Mouse (Mus musculus): ENCODE measurements at regions not wholly inside any gene's neighbourhood (a gene's known extent, or its start where the extent isn't known, plus 50 kb on each side); places are given as distances from the start of the nearest gene placed in this dataset.

- intact Hi-C loops (cut with DNase I): no loop called here
Measured at GRCm38 (mm10) chr13:31465711-31466110, 90.2 kb upstream of the Foxq1 start.

GRCm38 (mm10) chr13:31468131-31468530 lies 87.8 kb upstream of the Foxq1 start:
- DNase-seq (ENCODE audit: low spot score in 2 of 2): no peak
- intact Hi-C loops (cut with DNase I): no loop called here

More at GRCm38 (mm10) chr13:31465711-31466110, 90.2 kb upstream of the Foxq1 start:
- DNase-seq (ENCODE audit: low spot score in 2 of 2): no peak

- intact Hi-C loops (cut with DNase I): no loop called here
- DNase-seq (ENCODE audit: low spot score in 2 of 2): no peak
Measured at GRCm38 (mm10) chr13:31468983-31469382, 87.0 kb upstream of the Foxq1 start.

GRCm38 (mm10) chr13:31472366-31472765 lies 83.6 kb upstream of the Foxq1 start:
- peak in 1 of 2 experiments; percentile 4 for DNase-seq (ENCODE audit: low spot score in 2 of 2)
- intact Hi-C loops (cut with DNase I): no loop called here

GRCm38 (mm10) chr13:31472804-31473203 lies 83.1 kb upstream of the Foxq1 start:
- intact Hi-C loops (cut with DNase I): no loop called here
- DNase-seq (ENCODE audit: low spot score in 2 of 2): no peak

- DNase-seq (ENCODE audit: low spot score in 2 of 2): no peak
- intact Hi-C loops (cut with DNase I): no loop called here
Measured at GRCm38 (mm10) chr13:31473275-31473674, 82.7 kb upstream of the Foxq1 start.

- intact Hi-C loops (cut with DNase I): no loop called here
- DNase-seq (ENCODE audit: low spot score in 2 of 2): peak; percentile 4 to 32
Measured at GRCm38 (mm10) chr13:31475845-31476244, 80.1 kb upstream of the Foxq1 start.

GRCm38 (mm10) chr13:31477171-31477867 lies 78.6 kb upstream of the Foxq1 start:
- DNase-seq (ENCODE audit: low spot score in 2 of 2): no peak
- intact Hi-C loops (cut with DNase I): no loop called here

- intact Hi-C loops (cut with DNase I): no loop called here
Measured at GRCm38 (mm10) chr13:31481105-31481844, 74.7 kb upstream of the Foxq1 start.

GRCm38 (mm10) chr13:31486373-31486772 lies 69.6 kb upstream of the Foxq1 start:
- intact Hi-C loops (cut with DNase I): no loop called here
- DNase-seq (ENCODE audit: low spot score in 2 of 2): no peak

More at GRCm38 (mm10) chr13:31481105-31481844, 74.7 kb upstream of the Foxq1 start:
- DNase-seq (ENCODE audit: low spot score in 2 of 2): no peak

GRCm38 (mm10) chr13:31488186-31488585 lies 67.7 kb upstream of the Foxq1 start:
- intact Hi-C loops (cut with DNase I): no loop called here
- DNase-seq (ENCODE audit: low spot score in 2 of 2): no peak

- DNase-seq (ENCODE audit: low spot score in 2 of 2): no peak
- intact Hi-C loops (cut with DNase I): no loop called here
Measured at GRCm38 (mm10) chr13:31503191-31503590, 52.7 kb upstream of the Foxq1 start.

- no peak for DNase-seq (ENCODE audit: low spot score in 2 of 2)
- intact Hi-C loops (cut with DNase I): no loop called here
Measured at GRCm38 (mm10) chr13:31503832-31504231, 52.1 kb upstream of the Foxq1 start.

GRCm38 (mm10) chr13:31504316-31504715 lies 51.6 kb upstream of the Foxq1 start:
- no peak for DNase-seq (ENCODE audit: low spot score in 2 of 2)
- intact Hi-C loops (cut with DNase I): no loop called here

- no peak for DNase-seq (ENCODE audit: low spot score in 2 of 2)
- intact Hi-C loops (cut with DNase I): no loop called here
Measured at GRCm38 (mm10) chr13:31505386-31505785, 50.5 kb upstream of the Foxq1 start.
